In the genomic region with DNA sequence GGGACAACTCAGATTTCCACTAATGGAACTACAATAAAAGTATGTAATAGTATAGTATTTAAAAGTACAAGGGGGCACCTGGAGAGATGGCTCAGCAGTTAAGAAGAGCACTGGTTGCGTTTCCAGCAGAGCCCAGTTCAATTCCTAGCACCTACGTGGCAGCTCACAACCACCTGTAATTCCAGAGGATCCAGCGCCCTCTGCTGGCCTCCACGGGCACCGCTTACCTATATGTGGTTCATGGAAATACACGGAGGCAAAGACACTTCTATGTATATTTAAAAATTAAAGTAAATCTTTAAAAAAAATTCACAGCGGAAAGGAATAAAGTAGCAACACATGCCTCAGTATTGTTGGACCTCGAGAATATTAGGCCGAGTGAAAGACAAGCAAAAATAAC, we compare ENCODE assay signal across 8 mouse cellular contexts. TPM values are rescaled to one million over a fixed set of nuclear protein-coding genes. Genes with fewer than 3 reads are reported as not detected.
DNase-seq lines count a peak whose midpoint lies in the region; ATAC-seq and TF ChIP-seq lines count a peak whose summit lies in the region.

No protein-coding gene starts in this region.

- DNase-seq in gastrocnemius, postnatal 10 days = peak; percentile 19
- no peak for DNase-seq in gastrocnemius, postnatal 14 days
- peak; percentile 23 for DNase-seq in thymus, adult 2 months
- no peak for DNase-seq in thymus, adult 18-20 months
- peak; percentile 22 for DNase-seq in thymus, postnatal 25 days
- no peak for DNase-seq in right cerebral cortex, postnatal 36 days (ENCODE audit: low spot score in 2 of 2)

- H3K36me3 ChIP-seq in thymus, adult 2 months (ENCODE audit: control insufficient read depth, insufficient read depth, low read length) = no peaks in the 10 kb centered on the region

- TF ChIP-seq CTCF in thymus, adult 2 months (IDR thresholded peaks at IDR 0.05; ENCODE audit: borderline replicate concordance, control insufficient read depth, extremely low read depth, insufficient read depth, low read length, poor library complexity) = no peak

- no peak overlapping the region for H3K27ac ChIP-seq in thymus, adult 2 months (ENCODE audit: control insufficient read depth, insufficient read depth, low read length)

- no peaks in the 10 kb centered on the region for H3K4me1 ChIP-seq in thymus, adult 2 months (replicated peaks; ENCODE audit: control insufficient read depth, insufficient read depth, low read length)

- intact Hi-C loops in gastrocnemius, postnatal 14 days (cut with DNase I; ENCODE audit: low total_unique reads) = no loop called here

- 58% methylated on average over 9 of the region's 9 CpGs for WGBS in thymus, adult 2 months

- H3K27me3 ChIP-seq in thymus, adult 2 months (ENCODE audit: control insufficient read depth, insufficient read depth, low read length) = no peaks in the 10 kb centered on the region

- TF ChIP-seq POLR2A in thymus, adult 2 months (IDR thresholded peaks at IDR 0.05; ENCODE audit: control insufficient read depth, extremely low read depth, insufficient read depth, low read length, poor library complexity) = no peak

- peak; percentile 55 for ATAC-seq in granulocyte monocyte progenitor cell, adult 5-6 weeks (replicated peaks; ENCODE audit: poor library complexity, severe bottlenecking)
- no peak for ATAC-seq in frontal cortex, adult (ENCODE audit: low TSS enrichment)

- H3K4me3 ChIP-seq in thymus, adult 2 months (ENCODE audit: control insufficient read depth, insufficient read depth, low read length) = no peak overlapping the region

RNA-seq across cellular contexts. Expression of gene Tat, which starts 12.7 kb away (rescaled TPM):
- total RNA-seq in gastrocnemius, postnatal 10 days (2021) = not detected
- total RNA-seq in gastrocnemius, postnatal 14 days (2021) = not detected
- 0.61 and 2.6 TPM in 2 replicates for polyA plus RNA-seq in thymus, adult 2 months (2012; rRNA removed)
- not detected in 2 replicates for total RNA-seq in granulocyte monocyte progenitor cell, adult 5-6 weeks (2014; fragmentation: Nextera tagmentation)
- not detected in 2 replicates for total RNA-seq in granulocyte monocyte progenitor cell, adult 5-6 weeks (2017)

RNA-seq across cellular contexts. Expression of gene Chst4, which starts 36.6 kb away (rescaled TPM):
- total RNA-seq in gastrocnemius, postnatal 10 days (2021) = not detected
- not detected for total RNA-seq in gastrocnemius, postnatal 14 days (2021)
- polyA plus RNA-seq in thymus, adult 2 months (2012; rRNA removed) = 1.4 and 2.9 TPM in 2 replicates
- total RNA-seq in granulocyte monocyte progenitor cell, adult 5-6 weeks (2014; fragmentation: Nextera tagmentation) = not detected in 2 replicates
- total RNA-seq in granulocyte monocyte progenitor cell, adult 5-6 weeks (2017) = not detected in 2 replicates

RNA-seq across cellular contexts. Expression of gene Marveld3, which starts 41.0 kb away (rescaled TPM):
- total RNA-seq in gastrocnemius, postnatal 10 days (2021) = under 1 TPM; 0.25 to 0.26 TPM
- under 1 TPM in 1 of 2 experiments, not detected in 1; 0.43 TPM for total RNA-seq in gastrocnemius, postnatal 14 days (2021)
- polyA plus RNA-seq in thymus, adult 2 months (2012; rRNA removed) = 0.43 and 0.50 TPM in 2 replicates
- total RNA-seq in granulocyte monocyte progenitor cell, adult 5-6 weeks (2014; fragmentation: Nextera tagmentation) = not detected in 2 replicates
- not detected in 2 replicates for total RNA-seq in granulocyte monocyte progenitor cell, adult 5-6 weeks (2017)

Comparison
In these comparisons a context has a peak if more than half of its experiments do, and no peak if none do; other contexts are left out.
1. DNase-seq: peak in gastrocnemius, postnatal 10 days (single experiment), thymus, adult 2 months (single experiment) and thymus, postnatal 25 days (single experiment); none in gastrocnemius, postnatal 14 days (single experiment), thymus, adult 18-20 months (0 of 2) and right cerebral cortex, postnatal 36 days (0 of 2).